In genomic region chr10:79988506-79989271, GRCm38 (mm10) we compare ENCODE assay signal across 8 mouse cellular contexts. TPM values are rescaled to one million over a fixed set of nuclear protein-coding genes. Genes with fewer than 3 reads are reported as not detected.
DNase-seq lines count a peak whose midpoint lies in the region; ATAC-seq and TF ChIP-seq lines count a peak whose summit lies in the region.

Gene Cnn2, plus strand, starts transcription at chr10:79988584.

- no peak for ATAC-seq in heart, postnatal 0 days (ENCODE audit: insufficient read depth, low read depth)

- under 1% methylated on average over 59 of the region's 59 CpGs for WGBS in heart, postnatal 0 days

- TF ChIP-seq CTCF in embryonic fibroblast, embryonic 13.5 days (IDR thresholded peaks at IDR 0.05; ENCODE audit: borderline replicate concordance, insufficient read depth, low read length) = no peak
- no peak for TF ChIP-seq CTCF in heart, postnatal 0 days (IDR thresholded peaks at IDR 0.05; ENCODE audit: low read depth)

- no peaks in the 10 kb centered on the region for H3K9me3 ChIP-seq in heart, postnatal 0 days (replicated peaks; ENCODE audit: control insufficient read depth, low read length)
- peaks cover 15% of the 10 kb centered on the region for H3K9me3 ChIP-seq in megakaryocyte, embryonic 14.5 days

- peaks cover 30% of the 10 kb centered on the region for H3K36me3 ChIP-seq in heart, postnatal 0 days (replicated peaks; ENCODE audit: control insufficient read depth, insufficient read depth, low read length)
- peaks cover 45% of the 10 kb centered on the region for H3K36me3 ChIP-seq in megakaryocyte, embryonic 14.5 days (replicated peaks; ENCODE audit: low read length)

- no peaks in the 10 kb centered on the region for H3K27me3 ChIP-seq in heart, postnatal 0 days (ENCODE audit: control insufficient read depth, insufficient read depth, low read length)
- H3K27me3 ChIP-seq in megakaryocyte, embryonic 14.5 days (replicated peaks) = no peaks in the 10 kb centered on the region

- DNase-seq in gastrocnemius, postnatal 10 days = peak; percentile 62
- DNase-seq in gastrocnemius, adult 18-20 months (ENCODE audit: low spot score) = no peak
- peak; percentile 57 for DNase-seq in heart, postnatal 0 days (ENCODE audit: low spot score)
- peak; percentile 68 to 85 for DNase-seq in kidney, postnatal 25 days
- DNase-seq in spleen, postnatal 10 days (ENCODE audit: low spot score in 2 of 2) = peak; percentile 45 to 64
- DNase-seq in right cerebral cortex, adult 18-20 months = no peak

- H3K27ac ChIP-seq in embryonic fibroblast, embryonic 13.5 days (ENCODE audit: insufficient read depth, low read length) = peak within 1 kb of the TSS; percentile 99
- peak within 1 kb of the TSS; percentile 90 for H3K27ac ChIP-seq in heart, postnatal 0 days (ENCODE audit: low read depth)

- peak within 1 kb of the TSS; percentile 83 for H3K9ac ChIP-seq in heart, postnatal 0 days (replicated peaks; ENCODE audit: low read depth, low read length)

- 0 out of 2 replicates have a peak, but pooled peaks cover 2% of the 10 kb centered on the region for H3K4me1 ChIP-seq in embryonic fibroblast, embryonic 13.5 days (ENCODE audit: control insufficient read depth, insufficient read depth, low read length)
- peaks cover 21% of the 10 kb centered on the region for H3K4me1 ChIP-seq in heart, postnatal 0 days (ENCODE audit: control insufficient read depth, insufficient read depth)
- peaks cover 79% of the 10 kb centered on the region for H3K4me1 ChIP-seq in megakaryocyte, embryonic 14.5 days

- H3K4me2 ChIP-seq in heart, postnatal 0 days (ENCODE audit: low read depth, low read length) = peak within 1 kb of the TSS; percentile 73

- peak; percentile 75 for TF ChIP-seq POLR2A in embryonic fibroblast, embryonic 13.5 days (IDR thresholded peaks at IDR 0.05; ENCODE audit: low read depth, low read length)

- no peak for TF ChIP-seq EP300 in heart, postnatal 0 days (IDR thresholded peaks at IDR 0.05; ENCODE audit: low read depth)

- H3K4me3 ChIP-seq in embryonic fibroblast, embryonic 13.5 days (ENCODE audit: insufficient read depth, low read length) = peak within 1 kb of the TSS; percentile 71
- H3K4me3 ChIP-seq in heart, postnatal 0 days (ENCODE audit: low read depth, low read length) = peak within 1 kb of the TSS; percentile 65
- H3K4me3 ChIP-seq in megakaryocyte, embryonic 14.5 days (replicated peaks) = peak within 1 kb of the TSS; percentile 96

RNA-seq across cellular contexts. Expression of gene Cnn2, which starts in this region (rescaled TPM):
- 10 to 100 TPM; 26.1 to 38.6 TPM for total RNA-seq in gastrocnemius, postnatal 10 days (2021)
- 10 to 100 TPM in 1 of 2 experiments, 1 to 10 TPM in 1; 5.2 to 10.5 TPM for total RNA-seq in gastrocnemius, adult 18-20 months (2021)
- 642 and 721 TPM in 2 replicates for polyA plus RNA-seq in embryonic fibroblast, embryonic 13.5 days (2011; ENCODE audit: insufficient read length, low read depth, missing spikeins)
- total RNA-seq in heart, postnatal 0 days (2014; rRNA removed; ENCODE audit: low replicate concordance) = 142 and 158 TPM in 2 replicates
- polyA plus RNA-seq in heart, postnatal 0 days (2015; fragmentation: Nextera tagmentation; extraction: Ambion mirVana) = 126 and 149 TPM in 2 replicates
- polyA plus RNA-seq in megakaryocyte, embryonic 14.5 days (2012; ENCODE audit: insufficient read depth, low replicate concordance) = 1,011 and 1,303 TPM in 2 replicates

Comparison
In these comparisons a context has a peak if more than half of its experiments do, and no peak if none do; other contexts are left out.
1. DNase-seq: peak in gastrocnemius, postnatal 10 days (single experiment), heart, postnatal 0 days (single experiment), kidney, postnatal 25 days (2 of 2) and spleen, postnatal 10 days (2 of 2); none in gastrocnemius, adult 18-20 months (single experiment) and right cerebral cortex, adult 18-20 months (single experiment).
2. Peak in every context shown above with its lines, with median percentiles within 50 percentile points of each other: H3K4me3 ChIP-seq.